Mouse (Mus musculus) gastrocnemius, postnatal 4 days (tissue): Measurements from ENCODE around the gene Gtpbp1. TPM values are rescaled to one million over a fixed set of nuclear protein-coding genes. Genes with fewer than 3 reads are reported as not detected.

Source experiments
- DNase-seq, 2 experiments: peaks; one replicate each; pipeline ENCODE4 v3.0.0; 2021 to 2022; ENCODE audit warnings: low spot score in 2 of 2, mixed read lengths in 2 of 2
- total RNA-seq, 2 experiments: library from RNA; stranded (reverse); gene quantifications; 2 replicates each; pipeline ENCODE4 v1.2.3; 2021

Gene Gtpbp1
- total RNA-seq, 2 experiments from 2014 or later: 20.7 to 22.5 TPM

- no peak for DNase-seq
These were observed 6.0 kb upstream of the Gtpbp1 start for GRCm38 (mm10) chr15:79684616-79685015.

- no peak for DNase-seq
These were observed 5.5 kb upstream of the Gtpbp1 start for GRCm38 (mm10) chr15:79685141-79685641.

- DNase-seq: no peak
These were observed 4.4 kb upstream of the Gtpbp1 start for GRCm38 (mm10) chr15:79686046-79686869.

- DNase-seq: no peak
These were observed 3.5 kb upstream of the Gtpbp1 start for GRCm38 (mm10) chr15:79687175-79687574.

- DNase-seq: peak; percentile 86 to 94
These were observed 2.9 kb upstream of the Gtpbp1 start, which contains the start of gene Josd1 for GRCm38 (mm10) chr15:79687646-79688267. Josd1 (minus strand) TSS chr15:79687919.

GRCm38 (mm10) chr15:79688268-79688956 is 2.2 kb upstream of the Gtpbp1 start:
- DNase-seq: no peak

GRCm38 (mm10) chr15:79689662-79690425 is 801 bp upstream of the Gtpbp1 start:
- DNase-seq: no peak

- DNase-seq: peak; percentile 37 to 62
These were observed 421 bp downstream of the Gtpbp1 start for GRCm38 (mm10) chr15:79691023-79691508.

GRCm38 (mm10) chr15:79692334-79692733 is 1.7 kb downstream of the Gtpbp1 start:
- no peak for DNase-seq

GRCm38 (mm10) chr15:79693740-79694139 is 3.1 kb downstream of the Gtpbp1 start:
- DNase-seq: no peak

GRCm38 (mm10) chr15:79694512-79694911 is 3.9 kb downstream of the Gtpbp1 start:
- no peak for DNase-seq

- no peak for DNase-seq
These were observed 4.9 kb downstream of the Gtpbp1 start for GRCm38 (mm10) chr15:79695516-79695915.

- DNase-seq: no peak
These were observed 5.9 kb downstream of the Gtpbp1 start for GRCm38 (mm10) chr15:79696508-79696907.

GRCm38 (mm10) chr15:79697011-79697410 is 6.4 kb downstream of the Gtpbp1 start:
- no peak for DNase-seq

GRCm38 (mm10) chr15:79697558-79698187 is 7.0 kb downstream of the Gtpbp1 start:
- no peak for DNase-seq

GRCm38 (mm10) chr15:79706603-79707214 is 16.1 kb downstream of the Gtpbp1 start:
- DNase-seq: no peak

GRCm38 (mm10) chr15:79708229-79708822 is 17.7 kb downstream of the Gtpbp1 start:
- DNase-seq: no peak

GRCm38 (mm10) chr15:79715646-79716045 is 25.0 kb downstream of the Gtpbp1 start:
- no peak for DNase-seq

GRCm38 (mm10) chr15:79716710-79717109 is 26.1 kb downstream of the Gtpbp1 start:
- DNase-seq: no peak
